ENCODE assay signal across 29 mouse cellular contexts in genomic region chr2:181436246-181436645, GRCm38 (mm10). TPM values are rescaled to one million over a fixed set of nuclear protein-coding genes. Genes with fewer than 3 reads are reported as not detected.
DNase-seq lines count a peak whose midpoint lies in the region; ATAC-seq and TF ChIP-seq lines count a peak whose summit lies in the region.
"Had no signal": no experiment of that assay in that cellular context is flagged by ENCODE, and none has a peak within 500 bp of the region (broad histone marks: within the 10 kb centered on the region; RNA-seq: fewer than 3 reads in every experiment).

No protein-coding gene starts in this region.

- ATAC-seq in liver, embryonic 16.5 days (ENCODE audit: low read depth) = peak; percentile 19; the same call in 1 of the 2 replicates
- ATAC-seq in liver, postnatal 0 days = no peak
- peak; percentile 78 for ATAC-seq in common myeloid progenitor, adult 5-6 weeks (replicated peaks; ENCODE audit: low read depth, poor library complexity, severe bottlenecking)
- ATAC-seq in neutrophil, adult 5-6 weeks (ENCODE audit: extremely low read depth, insufficient number of reproducible peaks, low FRiP score, poor library complexity, severe bottlenecking) = peak; percentile 53; the same call in 1 of the 2 replicates
- ATAC-seq: forebrain, postnatal 0 days; intestine, postnatal 0 days had no signal

- no peak overlapping the region for H3K9ac ChIP-seq in liver, embryonic 16.5 days (ENCODE audit: low read depth, low read length)
- no peak overlapping the region for H3K9ac ChIP-seq in liver, postnatal 0 days (replicated peaks)
- H3K9ac ChIP-seq: embryonic facial prominence, embryonic 12.5 days; forebrain, postnatal 0 days; hindbrain, embryonic 12.5 days; liver, embryonic 15.5 days; neural tube, embryonic 15.5 days; stomach, embryonic 15.5 days had no signal

- H3K4me2 ChIP-seq in liver, embryonic 16.5 days (ENCODE audit: low read depth, low read length) = no peak overlapping the region
- no peak overlapping the region for H3K4me2 ChIP-seq in liver, postnatal 0 days (ENCODE audit: low read depth, low read length)
- H3K4me2 ChIP-seq: embryonic facial prominence, embryonic 12.5 days; hindbrain, embryonic 12.5 days; liver, embryonic 15.5 days; midbrain, embryonic 11.5 days; neural tube, embryonic 15.5 days; stomach, embryonic 15.5 days had no signal

- DNase-seq in liver, postnatal 0 days = no peak
- DNase-seq in B cell, adult 2 months = peak; percentile 30 to 44
- no peak for DNase-seq in midbrain, embryonic 10.5 days (ENCODE audit: low spot score)
- no peak for DNase-seq in retina, embryonic 14.5 days (ENCODE audit: low spot score)
- DNase-seq: cerebellum, adult 11 months; cerebellum, postnatal 10 days; forebrain, postnatal 0 days; kidney, postnatal 4 days; layer of hippocampus, adult 9-11 months; thymus, postnatal 25 days had no signal

- WGBS in liver, embryonic 16.5 days (ENCODE audit: insufficient replicate concordance) = 29% methylated on average over 2 of the region's 2 CpGs
- WGBS in liver, postnatal 0 days (ENCODE audit: insufficient replicate concordance) = 35% methylated on average over 2 of the region's 2 CpGs
- WGBS in midbrain, embryonic 10.5 days = 84% methylated on average over 2 of the region's 2 CpGs

- H3K36me3 ChIP-seq in liver, embryonic 16.5 days (ENCODE audit: control insufficient read depth, insufficient read depth) = no peaks in the 10 kb centered on the region
- H3K36me3 ChIP-seq in liver, postnatal 0 days (replicated peaks; ENCODE audit: insufficient read depth, low read length) = no peaks in the 10 kb centered on the region
- no peaks in the 10 kb centered on the region for H3K36me3 ChIP-seq in midbrain, embryonic 10.5 days
- H3K36me3 ChIP-seq: embryonic facial prominence, embryonic 12.5 days; hindbrain, embryonic 12.5 days; liver, embryonic 15.5 days; neural tube, embryonic 15.5 days; stomach, embryonic 15.5 days had no signal

- no peaks in the 10 kb centered on the region for H3K27me3 ChIP-seq in liver, embryonic 16.5 days (ENCODE audit: control insufficient read depth, insufficient read depth, low read depth, low read length)
- H3K27me3 ChIP-seq in liver, postnatal 0 days (ENCODE audit: insufficient read depth, low read length) = no peaks in the 10 kb centered on the region
- H3K27me3 ChIP-seq in midbrain, embryonic 10.5 days (ENCODE audit: low read depth, poor library complexity, severe bottlenecking) = no peaks in the 10 kb centered on the region
- H3K27me3 ChIP-seq: embryonic facial prominence, embryonic 12.5 days; hindbrain, embryonic 12.5 days; liver, embryonic 15.5 days; neural tube, embryonic 15.5 days; stomach, embryonic 15.5 days had no signal

- no peaks in the 10 kb centered on the region for H3K4me1 ChIP-seq in liver, embryonic 16.5 days (ENCODE audit: control insufficient read depth, low read depth, low read length)
- no peaks in the 10 kb centered on the region for H3K4me1 ChIP-seq in liver, postnatal 0 days (ENCODE audit: insufficient read depth)
- no peaks in the 10 kb centered on the region for H3K4me1 ChIP-seq in midbrain, embryonic 10.5 days
- H3K4me1 ChIP-seq: embryonic facial prominence, embryonic 12.5 days; hindbrain, embryonic 12.5 days; neural tube, embryonic 15.5 days; stomach, embryonic 15.5 days had no signal

- no peak for TF ChIP-seq CTCF in liver, postnatal 0 days (IDR thresholded peaks at IDR 0.05; ENCODE audit: low read depth)

- H3K9me3 ChIP-seq in liver, embryonic 16.5 days (replicated peaks; ENCODE audit: control insufficient read depth, low read length) = no peaks in the 10 kb centered on the region
- no peaks in the 10 kb centered on the region for H3K9me3 ChIP-seq in liver, postnatal 0 days (ENCODE audit: low read length)
- no peaks in the 10 kb centered on the region for H3K9me3 ChIP-seq in midbrain, embryonic 10.5 days (replicated peaks)
- H3K9me3 ChIP-seq: embryonic facial prominence, embryonic 12.5 days; hindbrain, embryonic 12.5 days; liver, embryonic 15.5 days; neural tube, embryonic 15.5 days; stomach, embryonic 15.5 days had no signal

- H3K4me3 ChIP-seq in liver, embryonic 16.5 days (ENCODE audit: low read depth, low read length) = no peak overlapping the region
- no peak overlapping the region for H3K4me3 ChIP-seq in liver, postnatal 0 days (ENCODE audit: low read depth, low read length)
- H3K4me3 ChIP-seq in midbrain, embryonic 10.5 days = no peak overlapping the region
- H3K4me3 ChIP-seq: embryonic facial prominence, embryonic 12.5 days; hindbrain, embryonic 12.5 days; left cerebral cortex, adult 2 months; liver, embryonic 15.5 days; neural tube, embryonic 15.5 days; stomach, embryonic 15.5 days had no signal

- no peak overlapping the region for H3K27ac ChIP-seq in liver, embryonic 16.5 days (ENCODE audit: low read length)
- no peak overlapping the region for H3K27ac ChIP-seq in liver, postnatal 0 days (ENCODE audit: low read depth)
- H3K27ac ChIP-seq in midbrain, embryonic 10.5 days (replicated peaks) = no peak overlapping the region
- H3K27ac ChIP-seq: embryonic facial prominence, embryonic 12.5 days; hindbrain, embryonic 12.5 days; left cerebral cortex, adult 2 months; liver, embryonic 15.5 days; neural tube, embryonic 15.5 days; stomach, embryonic 15.5 days had no signal

- TF ChIP-seq EP300 in liver, postnatal 0 days (IDR thresholded peaks at IDR 0.05; ENCODE audit: low read depth) = no peak

RNA-seq across cellular contexts. Expression of gene Zbtb46, which starts 23.0 kb away (rescaled TPM):
- 7.0 and 7.5 TPM in 2 replicates for polyA plus RNA-seq in liver, embryonic 16.5 days (2015; fragmentation: Nextera tagmentation; extraction: Ambion mirVana)
- 3.0 and 3.5 TPM in 2 replicates for polyA plus RNA-seq in liver, postnatal 0 days (2015; fragmentation: Nextera tagmentation; extraction: Ambion mirVana)
- 7.5 and 8.9 TPM in 2 replicates for total RNA-seq in common myeloid progenitor, adult 5-6 weeks (2017)
- total RNA-seq in neutrophil, adult 5-6 weeks (2017) = 0.74 and 1.0 TPM in 2 replicates
- polyA plus RNA-seq in midbrain, embryonic 10.5 days (2016; fragmentation: Nextera tagmentation; extraction: Ambion mirVana) = 16.8 and 19.0 TPM in 2 replicates

RNA-seq across cellular contexts. Expression of gene Lime1, which starts 56.4 kb away (rescaled TPM):
- 4.7 and 6.3 TPM in 2 replicates for polyA plus RNA-seq in liver, embryonic 16.5 days (2015; fragmentation: Nextera tagmentation; extraction: Ambion mirVana)
- 3.7 and 4.0 TPM in 2 replicates for polyA plus RNA-seq in liver, postnatal 0 days (2015; fragmentation: Nextera tagmentation; extraction: Ambion mirVana)
- total RNA-seq in common myeloid progenitor, adult 5-6 weeks (2017) = 9.2 and 30.3 TPM in 2 replicates
- 54.9 and 70.6 TPM in 2 replicates for total RNA-seq in neutrophil, adult 5-6 weeks (2017)
- 26.0 and 32.2 TPM in 2 replicates for polyA plus RNA-seq in midbrain, embryonic 10.5 days (2016; fragmentation: Nextera tagmentation; extraction: Ambion mirVana)

RNA-seq across cellular contexts. Expression of gene Abhd16b, which starts 56.8 kb away (rescaled TPM):
- 0.09 TPM in 1 of 2 replicates, not detected in the other for polyA plus RNA-seq in liver, embryonic 16.5 days (2015; fragmentation: Nextera tagmentation; extraction: Ambion mirVana)
- 0.06 and 0.08 TPM in 2 replicates for polyA plus RNA-seq in liver, postnatal 0 days (2015; fragmentation: Nextera tagmentation; extraction: Ambion mirVana)
- not detected in 2 replicates for total RNA-seq in common myeloid progenitor, adult 5-6 weeks (2017)
- 0.35 TPM in 1 of 2 replicates, not detected in the other for total RNA-seq in neutrophil, adult 5-6 weeks (2017)
- polyA plus RNA-seq in midbrain, embryonic 10.5 days (2016; fragmentation: Nextera tagmentation; extraction: Ambion mirVana) = 0.07 TPM in 1 of 2 replicates, not detected in the other
- total RNA-seq: adrenal gland, adult 18-20 months; adrenal gland, postnatal 4 days; forebrain, postnatal 0 days; heart, postnatal 25 days; left cerebral cortex, adult 2 months; left cerebral cortex, postnatal 36 days; midbrain, postnatal 0 days had no signal
- polyA plus RNA-seq: forebrain, embryonic 11.5 days; forebrain, postnatal 0 days; limb, embryonic 14.5 days; liver, embryonic 15.5 days; midbrain, postnatal 0 days; small intestine, adult 2 months had no signal

Comparison
In these comparisons a context has a peak if more than half of its experiments do, and no peak if none do; other contexts are left out.
1. DNase-seq: peak in B cell, adult 2 months (2 of 2); none in liver, postnatal 0 days (single experiment), midbrain, embryonic 10.5 days (single experiment) and retina, embryonic 14.5 days (single experiment).